17 mouse cellular contexts compared by ENCODE assay signal in genomic region chr5:105467271-105467670, GRCm38 (mm10). TPM values are rescaled to one million over a fixed set of nuclear protein-coding genes. Genes with fewer than 3 reads are reported as not detected.
DNase-seq lines count a peak whose midpoint lies in the region; ATAC-seq lines count a peak whose summit lies in the region.
"Had no signal": no experiment of that assay in that cellular context is flagged by ENCODE, and none has a peak within 500 bp of the region (broad histone marks: within the 10 kb centered on the region; RNA-seq: fewer than 3 reads in every experiment).

No protein-coding gene starts in this region.

- ATAC-seq in forebrain, embryonic 16.5 days, result peak; percentile 58; the same call in 1 of the 2 replicates
- ATAC-seq in forebrain, embryonic 13.5 days, result no peak

- no peaks in the 10 kb centered on the region for H3K9me3 ChIP-seq in forebrain, embryonic 16.5 days (ENCODE audit: control insufficient read depth, low read length)
- no peaks in the 10 kb centered on the region for H3K9me3 ChIP-seq in forebrain, embryonic 13.5 days (replicated peaks)
- H3K9me3 ChIP-seq: heart, embryonic 15.5 days; hindbrain, embryonic 12.5 days had no signal

- no peaks in the 10 kb centered on the region for H3K36me3 ChIP-seq in forebrain, embryonic 16.5 days (ENCODE audit: control insufficient read depth, insufficient read depth)
- peaks cover 5% of the 10 kb centered on the region; the same call in 1 of the 2 replicates for H3K36me3 ChIP-seq in forebrain, embryonic 13.5 days (ENCODE audit: poor library complexity, severe bottlenecking)
- H3K36me3 ChIP-seq: heart, embryonic 15.5 days; hindbrain, embryonic 12.5 days had no signal

- H3K4me3 ChIP-seq in forebrain, embryonic 16.5 days (replicated peaks; ENCODE audit: low read length), result no peak overlapping the region
- no peak overlapping the region for H3K4me3 ChIP-seq in forebrain, embryonic 13.5 days
- H3K4me3 ChIP-seq: erythroblast, embryonic 14.5 days; heart, embryonic 15.5 days; hindbrain, embryonic 12.5 days had no signal

- H3K9ac ChIP-seq in forebrain, embryonic 16.5 days (replicated peaks; ENCODE audit: low read depth, low read length), result no peak overlapping the region
- no peak overlapping the region for H3K9ac ChIP-seq in forebrain, embryonic 13.5 days
- H3K9ac ChIP-seq: heart, embryonic 15.5 days; hindbrain, embryonic 12.5 days had no signal

- H3K27ac ChIP-seq in forebrain, embryonic 16.5 days (ENCODE audit: low read length), result peak overlapping the region; percentile 63
- no peak overlapping the region for H3K27ac ChIP-seq in forebrain, embryonic 13.5 days
- H3K27ac ChIP-seq: heart, embryonic 15.5 days; hindbrain, embryonic 12.5 days had no signal

- H3K27me3 ChIP-seq in forebrain, embryonic 16.5 days (replicated peaks; ENCODE audit: control insufficient read depth, insufficient read depth, low read length), result no peaks in the 10 kb centered on the region
- no peaks in the 10 kb centered on the region for H3K27me3 ChIP-seq in forebrain, embryonic 13.5 days
- H3K27me3 ChIP-seq: heart, embryonic 15.5 days; hindbrain, embryonic 12.5 days had no signal

- WGBS in forebrain, embryonic 16.5 days, result 74% methylated on average over 10 of the region's 10 CpGs
- 79% methylated on average over 10 of the region's 10 CpGs for WGBS in forebrain, embryonic 13.5 days

- no peak overlapping the region for H3K4me2 ChIP-seq in forebrain, embryonic 16.5 days (ENCODE audit: low read length)
- H3K4me2 ChIP-seq in forebrain, embryonic 13.5 days, result no peak overlapping the region
- H3K4me2 ChIP-seq: heart, embryonic 15.5 days; hindbrain, embryonic 12.5 days had no signal

- peak; percentile 68 for DNase-seq in left cerebral cortex, adult 11 months (ENCODE audit: low spot score)
- DNase-seq in left cerebral cortex, postnatal 4 days, result no peak
- DNase-seq in frontal cortex, postnatal 14 days (ENCODE audit: low spot score in 2 of 2), result peak; percentile 49
- DNase-seq in right cerebral cortex, postnatal 14 days, result peak; percentile 37
- DNase-seq in liver, result no peak
- no peak for DNase-seq in B cell, adult 2 months
- DNase-seq: cerebellum, adult 8-10 months; gastrocnemius, postnatal 10 days; kidney, adult 11 months; kidney, postnatal 25 days; lung, postnatal 36 days; thymus, postnatal 25 days had no signal

- H3K4me1 ChIP-seq in forebrain, embryonic 16.5 days (replicated peaks; ENCODE audit: control insufficient read depth, insufficient read depth, low read length), result no peaks in the 10 kb centered on the region
- H3K4me1 ChIP-seq in forebrain, embryonic 13.5 days, result no peaks in the 10 kb centered on the region
- H3K4me1 ChIP-seq: heart, embryonic 15.5 days; hindbrain, embryonic 12.5 days had no signal

- intact Hi-C loops in left cerebral cortex, postnatal 4 days (cut with DNase I), result no loop called here

RNA-seq across cellular contexts. Expression of gene Lrrc8b, which starts 51.7 kb away (rescaled TPM):
- 17.6 and 18.8 TPM in 2 replicates for polyA plus RNA-seq in forebrain, embryonic 16.5 days (2015; fragmentation: Nextera tagmentation; extraction: Ambion mirVana)
- 8.9 and 9.4 TPM in 2 replicates for polyA plus RNA-seq in forebrain, embryonic 13.5 days (2015; fragmentation: Nextera tagmentation; extraction: Ambion mirVana)
- total RNA-seq in left cerebral cortex, postnatal 4 days (2021), result 100 to 1,000 TPM; 105 to 108 TPM

RNA-seq across cellular contexts. Expression of gene Lrrc8c, which starts 51.9 kb away (rescaled TPM):
- polyA plus RNA-seq in forebrain, embryonic 16.5 days (2015; fragmentation: Nextera tagmentation; extraction: Ambion mirVana), result 12.0 and 12.5 TPM in 2 replicates
- polyA plus RNA-seq in forebrain, embryonic 13.5 days (2015; fragmentation: Nextera tagmentation; extraction: Ambion mirVana), result 9.4 and 9.5 TPM in 2 replicates
- total RNA-seq in left cerebral cortex, postnatal 4 days (2021), result 10 to 100 TPM; 24.3 to 27.2 TPM

Comparison
In these comparisons a context has a peak if more than half of its experiments do, and no peak if none do; other contexts are left out.
1. DNase-seq: peak in left cerebral cortex, adult 11 months (single experiment), frontal cortex, postnatal 14 days (2 of 2) and right cerebral cortex, postnatal 14 days (single experiment); none in left cerebral cortex, postnatal 4 days (single experiment), liver (single experiment) and B cell, adult 2 months (0 of 2).